ENCODE assay signal across 8 mouse cellular contexts in the genomic region with DNA sequence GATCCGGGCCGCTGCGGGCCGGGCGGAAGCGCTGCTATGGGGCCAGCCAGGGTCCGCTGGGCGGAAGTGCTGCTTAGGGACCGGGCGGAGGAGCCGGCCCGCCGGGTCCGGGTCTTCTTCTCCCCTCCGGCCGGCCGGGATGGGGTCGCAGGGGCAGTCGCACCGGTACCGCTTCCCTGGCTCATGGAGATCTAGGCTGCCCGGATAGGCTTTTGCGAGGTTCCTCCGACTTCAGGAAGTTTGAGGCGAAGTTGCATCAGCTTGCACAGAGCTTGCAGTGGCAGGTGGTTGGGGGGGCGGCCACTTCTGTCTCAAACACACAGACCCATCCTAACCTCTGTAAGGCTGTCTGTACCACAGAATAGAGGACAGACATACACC. TPM values are rescaled to one million over a fixed set of nuclear protein-coding genes. Genes with fewer than 3 reads are reported as not detected.
A peak's percentile ranks its signal among the peaks of the same experiment; 100 is the strongest.
DNase-seq lines count a peak whose midpoint lies in the region; ATAC-seq lines count a peak whose summit lies in the region.

No protein-coding gene starts in this region.

- peaks cover 14% of the 10 kb centered on the region for H3K27me3 ChIP-seq in heart, embryonic 13.5 days (replicated peaks)
- H3K27me3 ChIP-seq in forebrain, embryonic 13.5 days: 0 out of 2 replicates have a peak, but pooled peaks cover 6% of the 10 kb centered on the region
- no peaks in the 10 kb centered on the region for H3K27me3 ChIP-seq in limb, embryonic 13.5 days
- H3K27me3 ChIP-seq in midbrain, embryonic 16.5 days (ENCODE audit: control insufficient read depth, insufficient read depth, low read depth, low read length): no peaks in the 10 kb centered on the region

- DNase-seq in heart, postnatal 25 days (ENCODE audit: low spot score): no peak
- DNase-seq in 3T3-L1 (ENCODE audit: low read depth, low spot score): peak; percentile 70
- peak; percentile 37 for DNase-seq in MEL-GATA-1-ER (ENCODE audit: extremely low read depth, low read depth)
- no peak for DNase-seq in yolk sac, embryonic 10.5 days (ENCODE audit: low spot score)

- peak overlapping the region; percentile 86 for H3K4me2 ChIP-seq in heart, embryonic 13.5 days
- peak overlapping the region; percentile 68 for H3K4me2 ChIP-seq in forebrain, embryonic 13.5 days
- H3K4me2 ChIP-seq in limb, embryonic 13.5 days (replicated peaks): peak overlapping the region; percentile 75
- H3K4me2 ChIP-seq in midbrain, embryonic 16.5 days (ENCODE audit: low read length): peak overlapping the region; percentile 71

- ATAC-seq in heart, embryonic 13.5 days (ENCODE audit: extremely low read depth, insufficient number of reproducible peaks, low FRiP score, low TSS enrichment): no peak; the same call in 1 of the 2 replicates
- ATAC-seq in forebrain, embryonic 13.5 days: no peak
- peak; percentile 49 for ATAC-seq in limb, embryonic 13.5 days (ENCODE audit: low FRiP score, low read depth)
- no peak; the same call in 1 of the 2 replicates for ATAC-seq in midbrain, embryonic 16.5 days

- peak overlapping the region; percentile 98 for H3K4me3 ChIP-seq in heart, embryonic 13.5 days
- H3K4me3 ChIP-seq in forebrain, embryonic 13.5 days: peak overlapping the region; percentile 90
- H3K4me3 ChIP-seq in limb, embryonic 13.5 days: peak overlapping the region; percentile 89
- H3K4me3 ChIP-seq in midbrain, embryonic 16.5 days (ENCODE audit: low read depth, low read length): peak overlapping the region; percentile 91

- no peaks in the 10 kb centered on the region for H3K9me3 ChIP-seq in heart, embryonic 13.5 days
- no peaks in the 10 kb centered on the region for H3K9me3 ChIP-seq in forebrain, embryonic 13.5 days (replicated peaks)
- no peaks in the 10 kb centered on the region for H3K9me3 ChIP-seq in limb, embryonic 13.5 days
- H3K9me3 ChIP-seq in midbrain, embryonic 16.5 days (replicated peaks; ENCODE audit: control insufficient read depth, low read length, poor library complexity, severe bottlenecking): no peaks in the 10 kb centered on the region

- H3K36me3 ChIP-seq in heart, embryonic 13.5 days: no peaks in the 10 kb centered on the region
- H3K36me3 ChIP-seq in forebrain, embryonic 13.5 days (ENCODE audit: poor library complexity, severe bottlenecking): no peaks in the 10 kb centered on the region
- no peaks in the 10 kb centered on the region for H3K36me3 ChIP-seq in limb, embryonic 13.5 days
- H3K36me3 ChIP-seq in midbrain, embryonic 16.5 days (ENCODE audit: control insufficient read depth, insufficient read depth, low read length): no peaks in the 10 kb centered on the region

- H3K4me1 ChIP-seq in heart, embryonic 13.5 days: peaks cover 14% of the 10 kb centered on the region
- H3K4me1 ChIP-seq in forebrain, embryonic 13.5 days: peaks cover 36% of the 10 kb centered on the region
- peaks cover 9% of the 10 kb centered on the region for H3K4me1 ChIP-seq in limb, embryonic 13.5 days
- peaks cover 24% of the 10 kb centered on the region for H3K4me1 ChIP-seq in midbrain, embryonic 16.5 days (ENCODE audit: control insufficient read depth, insufficient read depth, low read length)

- 0% methylated on average over 24 of the region's 26 CpGs for WGBS in heart, embryonic 13.5 days
- under 1% methylated on average over 26 of the region's 26 CpGs for WGBS in forebrain, embryonic 13.5 days
- 0% methylated on average over 25 of the region's 26 CpGs for WGBS in limb, embryonic 13.5 days
- WGBS in midbrain, embryonic 16.5 days: 0% methylated on average over 22 of the region's 26 CpGs

- H3K27ac ChIP-seq in heart, embryonic 13.5 days (replicated peaks): peak overlapping the region; percentile 96
- peak overlapping the region; percentile 98 for H3K27ac ChIP-seq in forebrain, embryonic 13.5 days
- peak overlapping the region; percentile 97 for H3K27ac ChIP-seq in limb, embryonic 13.5 days
- H3K27ac ChIP-seq in midbrain, embryonic 16.5 days (ENCODE audit: low read length): peak overlapping the region; percentile 96

- H3K9ac ChIP-seq in heart, embryonic 13.5 days: peak overlapping the region; percentile 97
- H3K9ac ChIP-seq in forebrain, embryonic 13.5 days: peak overlapping the region; percentile 94
- H3K9ac ChIP-seq in limb, embryonic 13.5 days: peak overlapping the region; percentile 93
- H3K9ac ChIP-seq in midbrain, embryonic 16.5 days (ENCODE audit: low read depth, low read length): peak overlapping the region; percentile 96

- intact Hi-C loops in heart, postnatal 25 days (cut with DNase I): loop anchor here (5.0 kb wide), 2 partner anchors 116 to 406 kb away; partner anchors contain the start of gene Mff

RNA-seq across cellular contexts. Expression of gene Rhbdd1, which starts 0.5 kb away (rescaled TPM):
- 8.7 and 9.7 TPM in 2 replicates for polyA plus RNA-seq in heart, embryonic 13.5 days (2015; fragmentation: Nextera tagmentation; extraction: Ambion mirVana)
- 10 to 100 TPM; 10.2 TPM for total RNA-seq in heart, postnatal 25 days (2021)
- 5.7 and 6.3 TPM in 2 replicates for polyA plus RNA-seq in forebrain, embryonic 13.5 days (2015; fragmentation: Nextera tagmentation; extraction: Ambion mirVana)
- polyA plus RNA-seq in limb, embryonic 13.5 days (2015; fragmentation: Nextera tagmentation; extraction: Ambion mirVana): 7.6 TPM in 2 replicates
- polyA plus RNA-seq in midbrain, embryonic 16.5 days (2015; fragmentation: Nextera tagmentation; extraction: Ambion mirVana): 3.8 and 4.5 TPM in 2 replicates

RNA-seq across cellular contexts. Expression of gene Irs1, which starts 25.5 kb away (rescaled TPM):
- 9.3 and 9.5 TPM in 2 replicates for polyA plus RNA-seq in heart, embryonic 13.5 days (2015; fragmentation: Nextera tagmentation; extraction: Ambion mirVana)
- total RNA-seq in heart, postnatal 25 days (2021): 10 to 100 TPM; 44.3 to 49.7 TPM
- 9.0 and 10.7 TPM in 2 replicates for polyA plus RNA-seq in forebrain, embryonic 13.5 days (2015; fragmentation: Nextera tagmentation; extraction: Ambion mirVana)
- 10.7 and 11.8 TPM in 2 replicates for polyA plus RNA-seq in limb, embryonic 13.5 days (2015; fragmentation: Nextera tagmentation; extraction: Ambion mirVana)
- 7.9 and 8.9 TPM in 2 replicates for polyA plus RNA-seq in midbrain, embryonic 16.5 days (2015; fragmentation: Nextera tagmentation; extraction: Ambion mirVana)

Comparison
In these comparisons a context has a peak if more than half of its experiments do, and no peak if none do; other contexts are left out.
1. DNase-seq: peak in 3T3-L1 (single experiment) and MEL-GATA-1-ER (single experiment); none in heart, postnatal 25 days (single experiment) and yolk sac, embryonic 10.5 days (single experiment).
2. Peak in every context shown above with its lines, with median percentiles within 50 percentile points of each other: H3K27ac ChIP-seq, H3K4me2 ChIP-seq, H3K4me3 ChIP-seq and H3K9ac ChIP-seq.